Mouse (Mus musculus): ENCODE measurements around the gene Plcg2.

Gene Plcg2

DNA sequence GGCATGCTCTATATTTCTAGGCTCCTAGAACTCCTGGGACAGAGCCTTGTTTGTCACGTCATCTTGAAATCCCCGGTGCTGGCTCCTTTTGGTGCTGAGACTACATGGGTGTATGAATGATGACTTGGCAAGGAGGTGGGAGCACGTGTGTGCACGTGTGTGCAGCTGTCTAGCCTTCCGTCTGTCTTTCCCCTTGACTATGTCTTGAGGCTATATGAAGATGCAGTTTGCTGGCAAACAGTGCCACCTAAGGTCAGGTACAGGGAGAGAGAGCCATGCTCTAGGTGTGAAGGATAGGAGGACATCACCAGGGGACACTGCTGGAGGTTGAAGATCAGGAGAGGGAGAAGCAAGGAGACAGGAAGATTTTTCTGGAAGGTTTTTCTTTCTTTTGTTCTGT lies 49.9 kb downstream of the Plcg2 start:
- no peak for DNase-seq (ENCODE audit: low read depth, low spot score)

DNA sequence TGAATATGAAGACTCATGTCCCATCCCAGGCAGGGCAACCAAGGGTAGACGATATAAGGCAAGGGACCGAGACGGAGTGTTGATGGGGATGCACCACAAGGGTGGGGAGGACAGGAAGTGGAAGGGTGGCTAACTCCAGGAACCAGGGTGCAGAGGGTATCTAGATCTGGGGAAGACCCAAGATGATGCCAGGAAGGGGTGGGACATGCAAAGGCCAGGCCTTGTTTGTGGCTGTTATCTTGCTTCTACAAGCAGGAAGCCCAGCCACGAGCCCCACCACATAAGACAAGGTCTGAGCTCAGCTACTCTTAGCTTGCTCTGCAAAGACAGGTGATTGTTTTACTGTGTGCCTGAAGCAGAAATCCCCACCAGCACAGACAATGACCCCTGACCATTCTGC lies 50.4 kb downstream of the Plcg2 start:
- no peak for DNase-seq (ENCODE audit: low read depth, low spot score)

DNA sequence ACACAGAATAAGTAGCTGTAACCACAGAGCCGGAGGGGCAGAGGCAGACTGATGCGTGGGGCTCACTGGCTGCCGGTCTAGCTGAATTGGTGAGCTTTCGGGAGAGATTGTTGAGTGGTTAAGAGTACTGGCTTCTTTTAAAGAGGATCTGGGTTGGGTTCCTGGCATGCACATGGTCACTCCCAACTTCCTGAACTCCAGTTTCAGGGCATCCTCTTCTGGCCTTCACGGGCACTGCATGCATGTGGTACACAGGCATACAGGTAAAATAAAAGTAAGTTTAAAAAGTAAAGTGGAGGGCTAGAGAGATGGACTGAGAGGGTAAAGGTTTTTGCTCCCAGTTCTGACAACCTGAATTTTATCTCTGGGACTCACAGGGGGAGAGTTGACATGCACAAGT lies 52.4 kb downstream of the Plcg2 start:
- no peak for DNase-seq (ENCODE audit: low read depth, low spot score)

DNA sequence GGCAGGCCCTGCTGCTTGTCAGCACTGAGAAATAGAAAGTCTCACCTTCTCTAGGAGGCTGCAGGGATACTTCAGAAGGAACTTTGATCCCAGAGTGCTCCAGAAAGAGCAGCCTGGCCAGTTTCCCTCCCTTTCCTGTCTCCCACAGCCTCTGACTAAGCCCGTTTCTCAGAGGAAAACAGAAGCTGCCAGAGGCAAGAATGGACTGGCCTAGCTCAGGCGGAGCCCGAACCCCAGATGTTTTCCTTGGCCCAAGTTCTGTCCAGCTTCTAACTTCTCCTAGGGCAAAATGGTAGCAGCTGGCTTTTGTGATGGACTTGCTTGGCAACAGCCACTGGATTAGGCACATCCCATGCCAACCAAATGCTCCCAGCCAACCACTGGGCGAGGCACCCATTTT lies 62.9 kb downstream of the Plcg2 start:
- no peak for DNase-seq (ENCODE audit: low read depth, low spot score)

DNA sequence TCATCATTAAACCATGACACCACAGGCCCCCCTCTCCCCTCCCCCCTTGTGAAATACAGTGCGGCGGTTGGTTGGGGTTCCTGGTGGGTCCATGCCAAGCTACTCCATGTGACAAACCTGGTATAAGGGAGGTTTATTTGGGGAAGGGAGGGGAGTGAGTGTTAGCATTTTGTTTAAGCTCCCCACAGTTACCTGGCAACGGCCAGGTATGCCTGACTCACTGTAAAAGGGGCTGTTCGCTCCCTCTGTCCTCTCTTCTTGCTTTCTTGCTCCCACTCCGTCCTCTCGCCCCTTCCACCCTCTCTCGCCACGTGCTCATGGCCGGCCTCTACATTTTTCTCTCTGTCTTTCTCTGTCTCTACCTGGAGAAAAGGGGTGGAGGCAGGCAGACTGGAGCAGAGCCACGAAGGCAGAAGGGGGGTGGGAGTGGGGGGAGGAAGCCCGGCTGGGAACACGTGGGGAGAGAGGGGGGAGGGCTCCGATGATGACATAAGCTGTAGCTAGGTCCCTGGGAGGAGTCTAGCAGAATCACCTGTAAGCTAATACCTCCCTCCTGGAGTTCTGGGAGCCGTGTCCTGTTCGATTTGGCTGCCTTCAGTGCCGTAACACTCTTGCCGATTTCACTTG lies 63.8 kb downstream of the Plcg2 start:
- no peak for DNase-seq (ENCODE audit: low read depth, low spot score)

DNA sequence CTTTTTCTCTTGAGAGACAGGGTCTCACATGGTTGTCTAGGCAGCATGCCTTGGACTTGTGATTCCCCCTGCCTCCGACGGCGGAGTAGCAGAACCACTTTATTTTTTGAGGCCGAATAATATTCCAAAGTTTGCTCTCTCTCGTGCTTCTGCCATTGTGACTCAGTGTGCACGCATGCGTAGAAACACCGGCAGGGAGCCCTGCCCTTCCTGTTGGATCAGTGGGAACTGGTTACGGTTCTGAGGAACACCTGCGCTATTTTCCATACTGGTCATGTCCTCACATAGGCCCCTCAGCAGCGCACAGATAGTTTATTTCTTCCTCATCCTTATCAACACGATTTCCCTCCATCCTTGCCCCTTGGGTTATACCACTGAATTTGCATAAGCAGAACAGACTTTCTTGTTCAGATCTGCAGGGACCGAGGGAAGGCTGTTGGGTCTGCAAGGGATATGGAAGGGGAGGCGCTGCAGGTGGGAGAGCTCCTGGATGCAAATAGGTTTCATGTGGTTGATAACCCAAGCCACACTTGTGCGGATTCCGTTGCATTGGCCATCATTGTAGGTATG lies 64.4 kb downstream of the Plcg2 start:
- DNase-seq (ENCODE audit: low read depth, low spot score) = no peak

DNA sequence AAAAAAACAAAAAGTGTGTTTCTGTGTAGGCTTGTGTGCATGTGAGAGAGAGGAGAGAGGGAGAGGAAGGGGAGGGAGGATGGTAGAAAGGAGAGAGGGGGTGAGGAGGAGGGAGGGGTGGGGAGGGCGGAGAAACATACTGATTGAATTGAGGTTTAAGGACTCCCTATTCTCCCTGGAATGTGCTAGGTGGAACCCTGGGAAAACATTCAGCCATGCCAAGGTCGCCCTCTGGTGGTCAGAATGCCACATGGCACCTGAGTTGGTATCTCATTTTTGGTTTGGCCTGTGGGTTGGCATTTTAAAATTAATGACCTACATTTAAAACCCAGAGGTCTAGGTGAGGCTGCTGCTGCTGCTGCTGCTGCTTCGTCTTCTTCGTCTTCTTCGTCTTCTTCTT lies 71.3 kb downstream of the Plcg2 start:
- DNase-seq (ENCODE audit: low read depth, low spot score) = peak; percentile 20

DNA sequence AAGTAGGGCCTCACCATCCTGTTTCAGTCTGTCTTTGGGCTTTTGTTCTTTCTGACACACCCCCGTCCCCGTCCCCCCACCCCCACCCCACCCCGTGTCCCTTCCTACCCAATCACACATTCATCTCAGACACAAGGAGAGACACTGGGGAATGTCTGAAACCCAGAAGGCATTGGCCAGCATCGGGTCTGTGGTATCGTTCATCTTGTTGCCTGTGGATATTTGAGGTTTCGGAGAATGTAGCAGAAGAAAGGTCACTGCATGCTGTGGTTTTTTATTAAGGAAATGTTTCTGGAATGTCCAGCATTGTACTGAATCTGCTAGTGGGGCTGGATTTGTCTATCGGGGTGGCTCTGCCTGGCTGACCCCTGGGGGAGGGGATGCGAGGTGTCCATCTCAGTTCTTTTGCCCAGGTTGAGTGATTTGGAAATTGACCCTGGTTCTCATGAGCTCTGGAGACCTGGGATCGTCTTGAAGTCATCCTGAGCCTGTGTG lies 78.2 kb downstream of the Plcg2 start:
- DNase-seq (ENCODE audit: low read depth, low spot score) = no peak

DNA sequence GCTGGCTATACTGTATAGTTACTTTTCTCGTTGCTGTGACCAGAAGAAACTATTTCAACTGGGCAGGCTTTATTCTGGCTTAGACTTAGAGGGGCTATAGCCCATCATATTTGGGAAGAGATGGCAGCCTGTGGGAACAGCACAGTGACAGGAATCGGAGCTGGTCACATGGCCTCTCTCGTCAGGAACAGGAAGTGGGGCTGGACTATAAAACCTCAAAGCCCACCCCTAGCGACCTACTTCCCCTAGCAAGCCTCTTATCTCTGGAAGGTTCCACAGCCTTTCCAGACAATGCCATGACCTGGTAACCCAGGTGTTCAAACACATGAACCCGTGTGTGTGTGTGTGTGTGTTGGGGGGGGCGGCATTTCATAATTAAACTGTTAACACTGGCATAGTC lies 79.0 kb downstream of the Plcg2 start:
- no peak for DNase-seq (ENCODE audit: low read depth, low spot score)

DNA sequence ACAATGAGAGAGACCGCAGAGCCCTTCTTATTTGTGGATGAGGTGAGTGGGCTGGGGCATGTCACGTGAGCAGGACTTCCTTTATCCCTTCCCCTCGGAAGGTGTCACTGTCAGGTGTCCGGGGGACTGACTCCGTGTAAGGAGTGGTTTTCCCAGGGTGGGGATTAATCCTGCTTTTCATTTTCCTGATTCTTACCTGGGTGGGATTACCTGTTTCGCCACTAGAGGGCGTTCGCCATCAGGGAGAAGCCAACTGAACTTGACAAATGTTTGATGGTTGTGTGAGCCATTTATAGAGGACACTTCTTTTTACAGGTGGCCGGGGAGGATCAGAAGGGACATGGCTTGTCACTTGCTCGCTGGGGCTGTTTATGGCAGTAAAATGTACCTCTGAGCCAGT lies 79.8 kb downstream of the Plcg2 start:
- DNase-seq (ENCODE audit: low read depth, low spot score) = no peak

DNA sequence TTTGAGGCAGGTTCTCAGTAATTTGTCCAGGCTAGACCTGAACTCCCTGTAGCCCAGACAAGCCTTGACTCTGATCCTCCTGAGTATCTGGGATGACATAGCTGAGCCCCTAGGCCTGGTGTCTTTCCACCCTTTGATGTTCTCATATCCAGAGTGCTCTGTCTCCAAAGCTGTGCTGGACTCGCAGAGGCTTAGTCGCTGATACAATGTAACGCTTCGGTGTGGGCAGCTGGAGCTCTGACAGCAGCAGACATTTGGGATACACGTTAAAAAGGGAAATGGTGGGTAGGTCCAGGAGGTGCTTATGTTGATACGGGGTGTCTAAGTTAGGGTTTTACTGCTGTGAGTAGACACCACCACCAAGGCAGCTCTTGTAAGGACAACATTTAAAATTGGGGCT lies 80.8 kb downstream of the Plcg2 start:
- DNase-seq (ENCODE audit: low read depth, low spot score) = no peak

DNA sequence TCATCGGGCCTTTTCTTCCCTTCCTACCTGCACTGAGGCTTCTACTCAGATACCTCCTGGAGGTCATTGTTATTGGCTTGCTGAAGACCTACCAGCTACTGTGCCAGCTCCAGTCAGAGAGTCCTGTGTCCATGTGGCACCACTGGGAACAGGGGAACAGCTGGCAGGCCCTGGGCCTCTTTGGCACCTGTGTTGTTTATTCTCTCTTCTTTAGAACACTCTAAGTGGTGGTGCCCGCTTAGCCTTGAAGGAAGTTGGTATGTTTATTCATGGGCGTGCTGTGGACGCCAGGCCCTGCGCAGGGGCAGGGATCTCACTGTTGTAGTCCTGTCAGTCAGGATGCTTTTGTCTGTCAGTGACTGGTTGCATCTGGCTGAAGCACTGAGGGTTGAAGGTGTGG lies 95.8 kb downstream of the Plcg2 start:
- no peak for DNase-seq (ENCODE audit: low read depth, low spot score)

DNA sequence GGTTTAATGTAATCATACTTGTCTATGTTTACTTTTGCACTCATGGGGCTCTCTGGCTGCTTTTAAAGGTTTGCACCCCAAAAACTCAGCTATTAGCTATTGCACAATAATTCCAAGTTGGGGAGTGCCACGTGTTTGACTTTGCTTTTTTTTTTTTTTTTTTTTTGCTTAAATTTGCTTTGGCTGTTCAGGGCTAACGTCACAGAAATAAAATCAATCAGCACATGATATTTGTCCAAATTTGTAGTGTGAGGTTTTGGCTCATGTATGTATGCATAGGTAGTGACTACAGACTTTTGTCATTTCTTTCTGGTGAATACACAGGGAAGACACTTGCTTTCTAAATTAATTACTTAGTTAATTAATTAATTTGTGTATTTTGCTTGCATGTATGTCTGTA lies 96.9 kb downstream of the Plcg2 start:
- no peak for DNase-seq (ENCODE audit: low read depth, low spot score)

DNA sequence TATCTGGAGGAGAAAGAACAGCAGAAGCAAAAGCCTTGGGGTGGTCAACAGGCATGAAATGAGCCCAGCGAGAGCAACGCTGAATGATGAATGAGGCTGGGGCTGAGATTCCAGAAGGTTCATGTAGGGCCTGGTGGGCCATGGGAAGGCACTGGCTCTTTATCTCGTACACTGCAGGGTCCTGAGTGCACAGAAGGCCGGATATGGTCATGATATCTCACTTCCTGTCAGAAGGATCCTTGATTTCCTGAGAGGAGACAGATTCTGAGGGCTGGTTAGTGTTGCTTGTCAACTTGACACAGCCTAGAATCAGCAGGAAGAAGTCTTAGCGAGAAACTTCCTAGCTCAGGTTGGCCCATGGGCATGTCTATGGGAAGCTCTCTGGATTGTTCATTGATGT lies 98.7 kb downstream of the Plcg2 start:
- DNase-seq (ENCODE audit: low read depth, low spot score) = no peak

DNA sequence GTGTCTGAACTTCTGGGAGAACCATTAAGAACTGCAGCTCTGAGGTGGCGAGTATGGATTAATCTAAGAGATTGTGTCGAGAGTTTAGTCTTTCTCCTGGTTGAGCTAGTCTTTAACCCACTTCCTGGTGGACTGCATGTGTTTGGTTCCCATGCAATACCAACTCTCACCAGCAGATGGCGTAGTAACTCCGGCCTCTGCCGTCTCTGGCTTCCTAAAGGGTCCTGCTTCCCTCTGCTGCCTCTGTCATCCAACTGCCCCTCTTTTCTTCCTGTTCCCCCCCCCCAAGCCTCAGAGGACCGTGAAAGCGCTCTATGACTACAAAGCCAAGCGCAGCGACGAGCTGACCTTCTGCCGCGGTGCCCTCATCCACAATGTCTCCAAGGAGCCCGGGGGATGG lies 102.7 kb downstream of the Plcg2 start:
- DNase-seq (ENCODE audit: low read depth, low spot score) = no peak

DNA sequence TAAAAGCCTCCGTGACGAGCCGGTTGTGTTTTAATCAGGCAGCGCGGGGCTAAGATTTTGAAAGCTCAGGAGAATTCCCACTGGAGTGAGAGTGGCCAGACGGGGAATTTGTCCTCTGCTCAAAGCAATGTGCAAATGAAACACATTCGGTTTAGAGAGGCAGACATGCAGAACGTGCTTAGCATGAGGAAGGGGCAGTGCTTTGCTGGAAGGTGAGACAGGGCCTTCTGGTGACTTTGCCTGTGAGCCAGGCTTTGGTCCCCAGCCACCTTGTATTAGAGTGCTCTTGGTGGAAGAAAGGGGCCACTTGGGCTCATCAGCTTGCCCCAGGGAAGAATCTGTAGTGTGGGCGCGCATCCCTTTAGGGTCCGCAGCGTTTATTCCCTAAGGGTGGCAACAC lies 106.0 kb downstream of the Plcg2 start:
- no peak for DNase-seq (ENCODE audit: low read depth, low spot score)

DNA sequence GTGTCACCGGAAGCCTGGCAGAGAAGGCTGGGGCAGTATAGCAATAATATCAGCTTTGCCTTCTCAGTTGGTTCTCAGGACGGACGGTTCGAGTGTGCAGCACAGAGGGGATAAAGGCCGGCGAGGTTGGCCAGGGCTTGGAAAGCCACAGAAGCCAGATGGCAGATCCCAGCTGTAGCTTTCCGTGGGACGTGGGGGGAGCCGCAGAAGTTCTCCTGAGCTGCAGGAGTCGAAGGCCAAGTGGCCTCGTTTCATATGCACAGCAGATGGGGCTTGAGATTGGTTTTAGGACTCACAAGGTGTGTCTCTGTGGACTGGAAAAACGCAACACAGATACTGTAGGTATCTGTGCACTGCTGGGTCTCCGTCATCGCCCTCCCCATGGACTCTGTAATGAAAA lies 106.6 kb downstream of the Plcg2 start:
- no peak for DNase-seq (ENCODE audit: low read depth, low spot score)

DNA sequence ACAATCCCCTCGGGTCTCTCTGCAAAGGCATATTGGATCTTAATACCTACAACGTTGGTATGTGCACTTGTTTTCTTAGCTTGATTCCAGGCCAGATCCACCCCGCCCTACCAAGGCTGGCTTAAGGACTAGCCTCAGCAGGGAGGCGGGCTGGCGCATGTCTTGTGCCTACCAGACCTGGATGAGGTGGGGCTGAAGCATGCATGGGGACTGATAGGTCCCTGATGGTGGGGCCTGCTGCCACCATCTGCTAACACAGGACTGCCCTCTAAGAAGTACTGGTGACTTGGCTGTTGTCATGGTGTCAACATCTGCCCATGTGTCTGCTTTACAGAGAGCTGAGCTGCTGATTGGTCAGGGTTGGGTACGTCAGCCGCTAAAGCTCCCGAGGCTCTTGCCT lies 107.1 kb downstream of the Plcg2 start:
- DNase-seq (ENCODE audit: low read depth, low spot score) = no peak

DNA sequence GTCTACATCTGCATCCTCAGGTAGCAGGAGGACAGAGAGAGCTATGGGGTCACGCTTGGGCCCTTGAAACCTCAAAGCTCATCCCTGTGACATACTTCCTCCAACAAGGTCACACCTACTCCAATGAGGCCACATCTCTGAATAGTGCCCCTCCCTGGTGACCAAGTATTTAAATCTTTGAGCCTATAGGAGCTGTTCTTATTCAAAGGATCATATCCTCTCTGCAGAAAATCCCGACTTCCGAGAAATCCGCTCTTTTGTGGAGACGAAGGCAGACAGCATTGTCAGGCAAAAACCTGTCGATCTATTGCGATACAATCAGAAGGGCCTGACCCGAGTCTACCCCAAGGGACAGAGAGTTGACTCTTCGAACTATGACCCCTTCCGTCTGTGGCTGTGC lies 112.4 kb downstream of the Plcg2 start:
- DNase-seq (ENCODE audit: low read depth, low spot score) = no peak

DNA sequence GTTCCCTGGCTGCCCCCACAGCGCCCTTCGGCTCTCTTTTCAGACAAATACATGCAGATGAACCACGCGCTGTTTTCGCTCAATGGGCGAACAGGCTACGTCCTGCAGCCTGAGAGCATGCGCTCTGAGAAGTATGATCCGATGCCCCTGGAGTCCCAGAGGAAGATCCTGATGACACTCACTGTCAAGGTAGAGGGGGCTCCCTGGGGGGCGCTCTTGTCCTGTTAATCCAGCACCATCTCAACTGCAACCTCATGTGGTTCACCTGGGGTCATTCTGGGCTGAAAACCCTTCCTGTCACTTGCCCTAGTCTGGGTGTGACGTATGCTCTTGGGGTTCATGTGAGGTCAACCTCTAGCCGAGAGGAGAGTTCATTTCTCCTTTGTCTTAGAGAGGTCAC lies 114.8 kb downstream of the Plcg2 start:
- DNase-seq (ENCODE audit: low read depth, low spot score) = no peak

DNA sequence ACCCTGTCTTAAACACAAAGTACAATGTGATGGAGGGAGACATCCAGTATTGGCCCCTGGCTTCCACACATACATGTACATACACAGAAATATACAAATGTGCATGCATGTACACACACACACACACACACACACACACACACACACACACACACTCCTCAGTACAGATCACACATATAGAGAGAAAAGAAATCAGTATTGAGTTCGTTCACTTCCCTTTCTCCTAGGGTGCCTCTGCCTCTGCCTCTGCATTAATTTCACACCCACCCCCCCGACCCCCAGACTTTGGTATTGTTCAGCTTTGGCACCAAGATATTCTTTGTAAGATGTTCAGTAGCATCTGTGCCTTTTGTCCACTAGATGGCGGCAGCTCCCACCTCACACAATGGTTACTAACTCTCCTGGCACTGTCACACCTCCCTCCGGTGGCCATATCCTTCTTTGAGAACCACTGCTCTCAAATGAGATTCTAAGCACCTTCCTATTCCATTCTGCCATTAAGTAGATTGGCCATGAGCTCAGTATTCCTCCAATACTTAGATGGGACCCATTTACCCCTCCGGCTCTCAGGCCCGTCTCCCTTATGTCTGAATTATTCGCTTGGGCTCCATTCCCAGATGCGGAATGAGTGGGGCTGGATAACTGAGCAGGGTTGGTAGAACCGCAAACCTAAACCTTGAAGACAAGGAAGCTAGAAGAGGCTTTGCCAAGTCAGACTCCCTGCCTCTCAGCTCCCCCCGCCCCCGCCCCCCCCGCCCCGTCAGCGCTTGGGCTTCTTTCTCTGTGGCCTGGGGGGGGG lies 128.1 kb downstream of the Plcg2 start:
- peak; percentile 25 for DNase-seq (ENCODE audit: low read depth, low spot score)

DNA sequence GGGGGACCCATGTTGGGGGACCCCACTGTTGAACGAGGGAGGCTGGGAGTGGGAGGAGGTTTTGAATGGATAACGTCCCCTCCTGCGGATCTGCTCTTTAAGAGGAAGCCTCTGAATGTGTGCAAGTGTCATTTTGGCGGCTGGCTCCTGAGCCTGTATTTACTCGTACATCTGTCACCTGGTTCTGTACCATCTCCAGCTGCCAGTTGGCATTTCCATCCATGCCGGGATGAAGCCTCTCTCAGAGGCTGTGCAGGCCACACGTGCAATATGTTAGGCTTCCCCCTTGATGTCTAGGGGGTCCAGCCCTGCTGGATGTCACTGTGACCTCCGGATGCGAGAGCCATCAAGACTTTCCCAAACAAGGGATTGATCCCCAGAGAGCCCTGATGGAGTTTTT lies 129.0 kb downstream of the Plcg2 start:
- DNase-seq (ENCODE audit: low read depth, low spot score) = no peak

DNA sequence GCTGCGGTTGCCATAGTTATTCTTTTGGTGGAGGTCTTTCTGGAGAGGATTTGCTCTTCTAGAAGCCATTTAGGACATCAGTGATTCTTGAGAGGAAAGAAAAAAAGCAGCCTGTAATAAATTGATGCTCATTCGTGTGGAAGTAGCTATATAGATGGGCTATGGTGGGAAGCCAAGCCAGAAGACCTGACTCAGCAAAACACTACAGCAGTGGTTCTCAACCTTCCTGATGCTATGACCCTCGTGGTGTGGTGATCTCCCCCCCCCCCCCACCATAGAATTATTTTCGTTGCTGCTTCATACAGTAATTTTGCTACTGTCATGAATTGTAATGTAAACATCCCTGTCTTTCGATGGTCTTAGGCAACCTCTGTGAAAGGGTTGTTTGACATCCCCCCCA lies 134.4 kb downstream of the Plcg2 start:
- DNase-seq (ENCODE audit: low read depth, low spot score) = no peak

Data from retina, adult 2 months (tissue).